Mouse (Mus musculus) spleen, postnatal 4 days (tissue): Measurements from ENCODE around the gene Ube4b.
"Not testable (repeated sequence)": the region's sequence is repeated elsewhere in the genome, so short reads cannot be mapped to it uniquely, and the experiment has no call there.

Experiments
- DNase-seq, 2 experiments: peaks; one replicate each; pipeline ENCODE4 v3.0.0; 2022; ENCODE audit warnings: low spot score in 2 of 2

Gene Ube4b

DNA sequence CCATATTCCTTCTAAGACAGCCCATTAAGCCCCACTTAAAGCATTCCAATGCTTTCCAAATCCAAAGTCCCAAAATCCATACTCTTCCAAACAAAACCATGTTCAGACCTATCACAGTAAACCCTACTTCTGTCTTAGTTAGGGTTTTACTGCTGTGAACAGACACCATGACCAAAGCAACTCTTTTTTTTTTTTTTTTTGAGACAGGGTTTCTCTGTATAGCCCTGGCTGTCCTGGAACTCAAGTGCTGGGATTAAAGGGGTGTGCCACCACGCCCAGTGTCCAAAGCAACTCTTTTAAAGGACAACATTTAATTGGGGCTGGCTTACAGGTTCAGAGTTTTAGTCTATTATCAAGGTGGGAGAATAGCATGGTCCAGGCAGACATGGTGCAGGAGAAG is 5.3 kb upstream of the Ube4b start:
- DNase-seq, result not testable (repeated sequence)

DNA sequence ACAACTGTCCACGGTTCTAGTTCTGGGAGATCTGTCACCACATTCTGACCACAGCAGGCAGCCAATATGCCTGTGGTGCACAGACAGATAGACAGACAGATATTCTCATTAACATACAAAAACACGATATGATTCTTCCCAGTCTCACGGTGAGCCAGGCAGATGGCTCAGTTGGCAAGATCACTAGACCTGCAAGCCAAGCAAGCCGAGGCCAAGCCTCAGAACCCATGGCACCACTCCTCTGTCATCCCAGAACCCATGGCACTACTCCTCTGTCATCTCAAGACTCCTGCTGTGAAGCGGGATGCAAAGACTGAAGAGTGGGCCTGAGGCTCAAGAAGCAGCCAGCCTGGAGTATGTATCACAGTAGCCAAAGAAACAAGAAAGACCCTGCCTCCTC is 3.0 kb upstream of the Ube4b start:
- no peak for DNase-seq

DNA sequence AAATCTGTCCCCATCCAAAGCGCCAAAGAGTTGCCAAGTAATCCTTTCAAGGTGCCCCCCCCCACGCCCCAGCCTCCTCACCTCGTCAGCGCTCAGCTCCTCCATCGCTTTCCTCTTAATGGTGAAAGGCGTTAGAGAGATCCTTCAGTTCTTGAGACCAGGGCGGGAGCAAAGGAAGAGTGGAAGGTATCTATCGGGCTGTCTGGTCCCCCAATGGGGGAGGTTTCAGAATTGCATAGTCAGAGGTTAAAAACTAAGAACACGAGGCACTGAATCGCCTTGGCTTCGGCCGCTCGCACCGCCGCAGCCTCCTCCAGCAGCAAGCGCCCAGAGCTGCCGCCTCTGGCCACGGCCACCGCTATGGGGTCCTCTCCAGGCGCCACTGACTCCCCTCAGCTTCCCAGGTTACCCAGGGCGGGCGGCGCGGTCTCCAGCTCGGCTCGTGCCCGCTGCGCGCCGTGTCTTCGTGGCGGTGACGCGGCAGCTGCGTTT is 702 bp downstream of the Ube4b start:
- peak in 1 of 2 experiments; percentile 69 for DNase-seq

DNA sequence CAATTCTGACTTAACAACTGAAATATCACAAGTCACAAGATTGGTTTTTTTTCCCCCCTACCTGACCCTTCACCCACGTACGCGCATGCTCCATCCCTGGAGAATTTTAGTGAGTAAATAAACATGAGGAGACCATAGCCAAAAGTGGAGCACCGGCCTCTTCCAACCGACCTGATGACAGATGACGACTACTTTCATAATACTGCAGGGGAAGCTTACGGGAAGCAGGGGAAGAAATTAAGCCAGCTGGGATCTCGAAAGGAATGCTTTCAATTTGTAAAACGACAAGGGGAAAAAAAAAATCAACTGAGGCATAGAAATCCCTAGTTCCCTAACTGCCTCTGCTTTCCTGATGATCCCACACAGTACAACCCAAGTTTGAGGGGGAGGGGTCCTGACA is 1.8 kb downstream of the Ube4b start:
- DNase-seq, result no peak

DNA sequence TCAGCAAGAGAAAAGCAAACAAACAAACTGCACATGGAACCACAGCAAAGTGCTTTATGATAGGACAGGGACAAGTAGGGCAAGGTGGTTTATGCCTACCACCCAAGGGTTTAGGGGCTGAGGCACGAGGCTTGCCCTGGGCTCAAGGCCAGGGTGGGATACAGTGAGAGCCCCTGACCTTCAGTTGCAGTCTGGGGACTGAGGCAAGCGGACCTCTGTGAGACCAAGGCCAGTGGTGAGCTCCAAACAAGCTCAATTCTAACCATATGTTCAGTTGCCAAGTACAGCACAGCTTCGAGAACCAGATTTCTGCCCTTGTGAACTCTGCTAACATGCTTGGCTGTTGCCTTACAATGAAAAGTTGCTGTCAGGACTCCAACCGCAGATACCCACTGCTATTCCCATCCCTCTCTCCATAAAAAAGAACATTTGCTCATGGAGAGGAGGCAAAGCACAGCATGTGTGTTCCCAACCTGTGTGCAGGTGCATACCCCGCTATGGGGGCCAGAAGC is 8.6 kb downstream of the Ube4b start:
- no peak for DNase-seq

DNA sequence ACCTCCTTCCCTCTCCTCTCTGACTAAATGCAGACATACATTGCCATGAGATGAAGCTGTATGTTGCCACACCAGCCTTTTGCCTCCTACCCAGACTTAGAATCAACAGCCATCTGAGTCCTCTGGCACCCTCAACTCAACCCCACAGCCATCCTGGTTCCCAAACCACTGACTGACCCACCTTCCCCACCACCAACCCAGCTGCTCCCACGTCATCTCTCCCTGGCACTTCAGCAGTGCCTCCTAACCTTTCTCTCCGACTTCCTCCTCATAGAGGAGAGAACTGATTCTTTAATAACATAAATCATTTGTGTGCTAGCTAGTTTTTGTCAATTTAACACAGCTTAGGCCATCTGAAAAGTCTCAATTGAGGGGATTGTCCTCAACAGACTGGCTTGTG is 9.6 kb downstream of the Ube4b start:
- DNase-seq, result no peak

DNA sequence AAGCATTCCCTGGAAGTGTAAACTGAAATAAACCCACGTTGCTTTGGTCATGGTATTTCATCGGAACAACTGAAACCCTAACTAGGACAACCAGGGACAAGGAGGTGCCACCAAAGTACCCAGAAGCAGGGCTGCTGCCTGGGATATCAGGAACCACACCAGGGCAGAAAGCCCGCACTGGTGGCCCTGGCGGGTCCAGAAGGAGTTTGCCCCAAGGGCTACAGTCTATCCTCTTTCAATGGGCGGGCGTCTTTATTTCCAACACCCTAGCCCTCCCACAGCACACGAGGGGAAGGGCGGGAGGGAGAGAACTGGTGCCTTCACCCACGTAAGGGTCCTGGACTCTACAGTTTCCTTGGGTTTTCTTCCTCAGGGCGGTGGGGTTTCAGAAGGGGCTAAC is 10.1 kb downstream of the Ube4b start:
- DNase-seq, result no peak

DNA sequence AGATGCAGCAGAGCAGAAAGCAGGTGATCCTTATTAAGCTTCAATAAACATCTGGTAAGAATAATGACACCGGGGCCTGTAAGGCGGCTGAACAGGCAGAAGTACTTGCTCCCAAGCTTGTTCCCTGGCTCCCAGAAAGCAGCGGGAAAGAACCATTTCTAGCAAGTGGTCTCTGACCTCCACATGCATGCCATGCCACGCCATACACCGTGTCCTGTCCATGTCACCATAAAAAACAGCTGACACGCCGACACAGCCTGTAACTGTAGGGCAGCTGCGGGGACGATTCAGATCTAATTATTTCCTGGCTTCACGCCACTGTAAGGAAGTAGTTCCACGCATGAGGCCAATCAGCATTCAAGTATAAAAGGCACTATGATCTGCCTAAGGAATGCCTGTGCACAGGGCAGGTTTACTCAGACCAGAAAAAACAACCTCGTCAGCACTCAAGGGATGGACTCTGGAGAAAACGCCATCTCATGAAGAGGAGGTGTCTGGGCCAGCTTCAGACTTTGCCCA is 10.8 kb downstream of the Ube4b start:
- DNase-seq, result no peak

DNA sequence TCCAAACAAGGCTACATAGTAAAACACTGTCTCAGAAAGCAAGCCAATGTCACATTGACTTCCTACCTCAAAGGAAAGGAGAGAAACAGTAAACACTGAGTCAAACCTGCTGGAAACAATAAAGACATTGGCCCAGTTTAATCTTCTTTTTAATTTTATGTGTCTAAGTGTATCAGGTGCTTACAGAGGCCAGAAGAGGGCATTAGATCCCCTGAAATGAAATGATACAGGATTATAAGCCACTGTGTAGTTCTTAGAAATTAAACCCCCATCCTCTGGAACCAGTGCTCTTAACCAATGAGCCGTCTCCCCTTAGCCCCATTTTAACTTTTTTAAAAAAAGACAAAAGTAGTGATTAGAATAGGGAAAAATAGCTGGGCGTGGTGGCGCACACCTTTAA is 12.3 kb downstream of the Ube4b start:
- no peak for DNase-seq

DNA sequence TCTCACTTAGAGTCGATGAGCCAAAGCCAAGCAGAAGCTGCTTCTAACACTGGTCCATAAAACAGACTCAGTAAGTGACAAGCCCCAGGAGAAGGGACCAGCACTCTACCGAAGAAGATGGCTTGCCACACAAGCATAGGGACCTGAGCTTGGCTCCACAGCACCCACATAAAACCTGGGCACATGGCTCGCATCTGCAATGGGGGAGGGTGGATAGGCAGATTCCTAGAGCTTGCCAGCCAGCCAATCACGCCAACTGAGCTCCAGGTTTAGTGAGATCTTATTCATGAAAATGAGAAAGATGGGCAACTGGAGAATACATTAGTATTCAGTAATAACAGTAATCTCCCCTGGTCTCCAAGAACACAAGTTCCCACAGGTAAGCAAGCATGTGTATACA is 16.8 kb downstream of the Ube4b start:
- no peak for DNase-seq

DNA sequence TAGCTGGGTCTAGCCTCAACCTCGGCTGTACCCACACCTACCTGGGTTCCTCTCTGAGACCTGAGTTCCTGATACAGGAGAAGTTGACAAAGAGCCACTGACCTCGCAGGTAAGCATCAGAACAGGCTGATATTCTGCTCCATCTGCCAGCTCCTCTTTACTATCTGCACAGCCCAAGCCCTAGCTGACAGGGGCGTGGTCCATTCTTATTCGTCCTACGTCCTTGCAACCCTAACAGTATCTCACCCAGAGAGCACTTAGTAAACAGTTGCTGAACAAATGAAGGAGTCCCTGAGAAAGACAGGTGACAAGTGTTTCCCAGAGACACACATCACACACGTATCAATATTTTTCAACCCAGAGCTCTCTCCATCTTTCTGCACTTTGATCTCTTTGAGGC is 18.2 kb downstream of the Ube4b start:
- DNase-seq, result no peak

DNA sequence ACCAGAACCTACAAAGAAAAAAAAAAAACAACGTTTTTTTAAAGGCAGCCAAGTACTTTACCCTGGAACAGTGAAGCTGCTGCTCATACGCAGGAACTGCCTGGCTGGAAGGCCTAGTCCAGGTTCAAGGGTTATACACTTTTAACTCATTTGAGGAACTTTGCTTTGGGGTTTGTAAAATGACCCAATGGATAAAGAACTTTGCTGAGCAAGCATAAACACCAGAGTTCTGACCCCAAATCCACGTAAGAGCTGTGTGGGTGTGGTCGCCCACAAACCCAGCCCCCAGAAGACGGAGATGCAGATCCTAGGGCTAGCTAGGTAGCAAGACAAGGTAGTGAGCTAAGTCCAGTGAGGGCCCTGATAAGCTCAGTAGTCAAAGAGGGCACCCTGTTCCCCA is 19.1 kb downstream of the Ube4b start:
- no peak for DNase-seq

DNA sequence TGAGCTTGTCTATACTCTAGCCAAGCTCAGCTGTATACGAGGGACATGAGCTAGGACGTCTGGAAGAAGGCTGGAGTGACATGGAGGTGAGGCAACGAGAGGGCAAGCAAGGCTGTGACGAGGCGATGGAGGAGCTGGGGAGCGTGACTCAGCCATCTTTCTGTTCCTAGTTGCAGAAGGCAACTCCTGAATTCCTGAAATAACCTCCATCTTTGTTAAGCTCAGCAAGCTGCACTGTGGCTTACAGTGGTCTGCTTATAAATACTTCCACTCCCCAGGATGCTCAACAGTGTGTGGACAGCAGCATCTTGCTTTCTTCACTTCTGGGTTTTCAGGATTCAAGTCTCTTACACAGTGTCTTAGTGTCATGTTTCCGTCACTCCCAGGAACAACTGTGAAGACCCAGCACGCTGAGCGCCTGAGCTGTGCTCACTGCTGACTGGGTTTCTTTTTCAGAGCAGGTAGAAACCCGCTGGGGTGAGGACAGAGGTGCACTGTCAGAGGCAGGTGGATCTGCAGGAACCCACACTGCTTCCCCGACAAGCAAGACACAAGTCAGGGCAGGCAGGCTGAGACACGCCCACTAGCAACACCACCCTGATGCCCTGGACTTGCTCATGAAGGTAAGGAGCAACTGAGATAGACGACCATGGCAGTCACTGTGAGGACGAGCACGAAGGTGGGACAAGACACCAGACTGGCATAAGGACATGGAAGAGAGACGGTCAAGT is 20.7 kb downstream of the Ube4b start:
- no peak for DNase-seq

DNA sequence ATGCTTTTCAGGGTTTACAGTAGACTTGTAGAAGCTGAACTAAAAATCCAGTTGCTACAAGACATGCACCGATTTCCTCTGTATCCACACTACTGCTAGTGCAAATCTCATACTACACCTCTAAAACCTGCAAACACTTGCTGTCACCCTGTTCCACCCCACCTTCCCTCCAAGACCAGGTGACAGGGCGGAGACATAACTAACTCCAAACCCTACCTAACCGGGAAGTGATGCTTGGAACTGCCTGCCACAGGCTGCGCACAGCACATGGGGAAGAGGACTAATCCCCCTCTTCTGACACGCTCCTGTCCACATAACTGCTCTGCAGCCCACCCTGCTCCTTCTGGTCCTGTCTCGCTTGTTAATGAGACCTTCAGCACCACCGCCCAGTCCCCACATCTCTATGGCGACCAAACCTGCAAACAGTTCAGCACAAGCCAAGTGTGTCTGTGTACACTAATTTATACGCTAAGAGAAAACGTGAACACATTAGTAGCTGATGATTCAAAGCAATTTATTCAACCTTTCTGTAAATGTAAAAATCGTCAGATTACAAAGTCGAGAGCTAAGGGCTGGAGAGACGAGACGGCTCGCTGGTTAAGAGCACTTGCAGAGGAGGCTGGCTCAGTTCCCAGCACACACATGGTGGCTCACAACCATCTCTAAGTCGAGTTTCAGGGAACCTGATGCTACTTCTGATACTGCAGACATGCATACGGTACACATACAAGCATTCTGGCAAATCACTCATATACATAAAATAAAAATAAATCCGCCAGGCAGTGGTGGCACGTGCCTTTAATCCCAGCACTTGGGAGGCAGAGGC is 21.7 kb downstream of the Ube4b start:
- DNase-seq, result no peak

DNA sequence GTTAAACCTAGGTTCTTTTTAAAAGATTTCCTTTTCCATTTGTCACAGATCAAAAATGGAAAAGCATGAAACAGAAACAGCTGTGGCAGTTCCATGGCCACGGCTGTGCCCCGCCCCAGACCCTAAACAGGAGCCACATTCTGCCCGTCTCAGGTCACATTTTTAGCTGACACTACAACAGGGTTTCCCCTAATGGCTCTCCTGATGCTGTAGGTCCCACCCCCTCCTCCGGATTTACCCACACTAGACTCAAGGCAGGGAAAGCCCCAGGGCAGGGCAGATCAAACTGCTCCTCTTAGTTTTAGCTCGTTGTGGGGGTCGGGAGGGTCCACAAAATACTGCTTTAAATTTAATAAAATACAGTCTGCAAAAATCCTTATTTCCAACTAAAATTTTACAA is 23.5 kb downstream of the Ube4b start:
- DNase-seq, result no peak

DNA sequence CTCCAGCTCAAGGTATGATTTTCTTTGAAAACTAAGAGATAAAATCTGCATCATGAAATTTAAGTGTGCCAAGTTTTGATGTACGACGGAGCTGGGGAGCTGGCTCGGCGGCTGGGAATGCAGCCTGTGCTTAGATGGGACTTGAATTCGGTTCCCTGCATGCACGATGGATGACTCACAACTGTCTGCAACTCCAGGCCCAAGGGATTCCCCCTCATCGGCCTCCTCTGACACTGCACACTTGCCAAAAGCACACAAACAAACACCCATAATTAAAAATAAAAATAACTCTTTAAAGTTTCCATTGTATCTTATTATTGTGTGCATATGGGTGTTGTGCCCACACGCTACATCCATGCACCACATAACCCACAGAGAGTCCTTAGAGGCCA is 25.0 kb downstream of the Ube4b start:
- DNase-seq, result no peak

DNA sequence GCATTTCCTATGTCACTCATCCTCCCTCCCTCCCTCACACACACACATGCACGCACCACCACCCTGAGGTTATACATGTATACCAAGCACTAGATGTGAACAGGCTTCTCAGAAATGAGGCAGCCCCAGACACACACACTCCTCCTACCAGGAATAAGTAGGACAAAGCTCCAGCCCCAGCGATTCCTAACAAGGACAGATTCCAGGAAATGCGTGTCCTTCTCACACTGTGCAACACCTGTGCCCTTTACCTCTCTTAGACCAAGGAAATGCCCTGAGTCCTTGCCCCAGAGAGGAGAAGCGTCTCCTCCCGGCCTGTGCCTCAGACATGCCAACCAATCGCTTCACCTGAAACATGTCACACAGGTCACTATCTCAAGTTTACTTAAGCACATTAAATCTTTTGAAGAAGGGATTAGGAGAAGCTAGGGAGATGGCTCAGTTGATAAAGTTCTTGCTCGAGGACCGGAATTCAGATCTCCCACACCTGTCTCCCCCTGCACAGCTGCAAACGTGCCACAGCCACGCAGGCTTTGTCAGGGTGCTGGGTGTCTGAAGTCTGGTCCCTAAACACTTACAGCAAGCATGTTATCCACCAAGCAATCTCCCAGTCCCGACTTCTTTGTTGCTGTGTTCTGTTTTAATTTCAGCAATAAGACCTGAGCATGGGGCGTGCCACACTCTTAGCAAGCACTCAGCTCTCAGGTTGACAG is 25.5 kb downstream of the Ube4b start:
- DNase-seq, result no peak

DNA sequence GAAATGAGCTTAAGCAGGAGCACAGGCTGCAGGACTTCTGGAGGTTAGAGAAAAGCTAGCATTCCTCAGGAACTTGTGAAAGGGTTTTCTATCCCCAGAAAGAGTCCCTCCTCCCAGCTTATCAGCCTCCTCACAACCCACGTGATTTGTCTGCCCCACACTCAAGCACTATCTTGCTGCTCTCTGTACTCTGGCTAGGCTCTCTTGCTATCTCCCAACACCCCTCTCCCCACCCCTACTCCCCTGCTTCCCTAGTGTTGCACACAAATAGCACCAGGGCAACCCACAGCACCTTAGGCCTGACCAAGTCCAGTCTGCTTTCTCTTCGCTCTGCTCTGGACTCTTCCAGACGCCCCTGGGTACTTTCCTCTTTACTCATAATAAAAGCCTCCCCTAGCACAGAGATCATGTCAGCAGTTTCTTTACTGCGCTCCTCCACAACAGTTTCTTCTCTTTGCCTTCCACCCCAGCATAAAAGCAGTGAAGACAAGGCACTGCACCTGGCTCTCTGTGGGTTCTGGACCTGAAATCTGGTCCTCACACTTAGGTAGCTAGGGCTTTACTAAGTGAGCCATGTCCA is 27.1 kb downstream of the Ube4b start:
- DNase-seq, result no peak

DNA sequence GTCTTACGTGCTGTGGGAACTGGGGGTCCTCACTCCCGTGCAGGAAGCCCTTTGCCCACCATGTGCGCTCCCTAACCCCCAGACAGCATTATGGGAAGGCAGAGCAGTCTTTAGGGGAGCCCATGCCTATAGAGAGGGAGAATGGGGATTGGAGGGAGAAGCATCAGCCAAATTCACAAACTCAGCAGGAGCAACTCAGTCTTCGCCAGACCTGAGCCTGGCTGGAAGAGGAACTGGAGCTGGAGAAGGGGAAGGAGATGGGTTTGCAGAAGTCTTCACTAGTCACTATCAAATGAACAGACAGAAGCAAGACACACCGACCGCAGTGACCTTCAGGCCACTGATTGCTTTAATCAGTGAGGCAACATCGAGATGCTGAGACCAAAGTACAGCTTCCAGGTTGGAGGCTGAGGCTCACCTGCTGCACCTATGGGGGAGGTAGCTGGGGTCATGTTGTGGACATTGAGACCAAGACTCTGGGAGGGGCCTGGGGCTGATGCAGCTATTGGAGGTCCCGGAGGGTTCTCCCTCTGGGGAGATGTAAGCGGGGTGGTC is 28.3 kb downstream of the Ube4b start:
- DNase-seq, result no peak

DNA sequence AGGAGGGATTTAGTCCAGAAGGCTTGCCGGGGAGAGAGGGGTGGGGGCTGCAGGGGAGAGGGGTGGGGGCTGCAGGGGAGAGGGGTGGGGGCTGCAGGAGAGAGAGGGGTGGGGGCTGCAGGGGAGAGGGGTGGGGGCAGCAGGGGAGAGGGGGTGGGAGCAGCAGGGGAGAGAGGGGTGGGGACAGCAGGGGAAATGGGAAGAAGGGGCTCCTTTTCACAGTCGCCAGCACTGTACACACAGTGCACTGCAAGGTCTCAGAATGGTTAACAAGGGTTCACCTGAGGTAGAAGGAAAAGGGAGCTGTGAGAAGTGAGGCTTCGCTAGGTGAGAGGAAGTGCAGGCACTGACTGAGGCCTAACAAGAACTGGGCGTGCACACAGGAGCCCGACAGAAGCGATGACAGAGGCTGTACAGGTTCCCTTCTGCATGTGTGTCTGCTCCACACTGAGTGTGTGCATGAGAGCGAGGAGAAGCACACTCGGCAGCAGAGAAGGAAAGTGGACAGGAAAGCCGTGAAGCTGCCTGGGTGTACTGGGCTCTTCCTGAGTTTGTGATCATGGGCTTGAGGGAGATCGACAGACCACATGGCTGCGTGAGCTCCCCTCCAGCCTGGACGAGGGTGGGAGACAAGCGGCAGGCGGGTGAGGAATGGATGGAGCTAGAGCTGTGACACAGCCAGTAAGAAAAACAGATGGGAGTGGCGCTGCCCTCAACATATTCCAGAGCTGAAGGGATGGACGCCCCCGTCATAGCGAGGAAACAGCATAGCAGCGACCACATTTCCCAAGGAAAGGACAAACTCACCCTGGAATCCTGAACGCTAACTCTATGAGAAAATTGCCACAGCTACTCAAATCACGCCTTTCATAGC is 29.9 kb downstream of the Ube4b start:
- DNase-seq, result no peak
